Mouse (Mus musculus): ENCODE measurements around the gene Snw1. TPM values are rescaled to one million over a fixed set of nuclear protein-coding genes. Genes with fewer than 3 reads are reported as not detected.
"Not testable (repeated sequence)": the region's sequence is repeated elsewhere in the genome, so short reads cannot be mapped to it uniquely, and the experiment has no call there.

Gene Snw1
- 10 to 100 TPM; 43.7 to 44.7 TPM for total RNA-seq (2021)
- long read RNA-seq, experiment 1, full-length matches to known transcripts, result 47 of 56 reads
- long read RNA-seq, experiment 1, partial matches to known transcripts, result 4 of 56 reads
- long read RNA-seq, experiment 1, other reads (novel, unspliced or antisense), result 5 of 56 reads
- long read RNA-seq, experiment 2, full-length matches to known transcripts, result 60 of 68 reads
- long read RNA-seq, experiment 2, partial matches to known transcripts, result 3 of 68 reads
- long read RNA-seq, experiment 2, other reads (novel, unspliced or antisense), result 5 of 68 reads

DNA sequence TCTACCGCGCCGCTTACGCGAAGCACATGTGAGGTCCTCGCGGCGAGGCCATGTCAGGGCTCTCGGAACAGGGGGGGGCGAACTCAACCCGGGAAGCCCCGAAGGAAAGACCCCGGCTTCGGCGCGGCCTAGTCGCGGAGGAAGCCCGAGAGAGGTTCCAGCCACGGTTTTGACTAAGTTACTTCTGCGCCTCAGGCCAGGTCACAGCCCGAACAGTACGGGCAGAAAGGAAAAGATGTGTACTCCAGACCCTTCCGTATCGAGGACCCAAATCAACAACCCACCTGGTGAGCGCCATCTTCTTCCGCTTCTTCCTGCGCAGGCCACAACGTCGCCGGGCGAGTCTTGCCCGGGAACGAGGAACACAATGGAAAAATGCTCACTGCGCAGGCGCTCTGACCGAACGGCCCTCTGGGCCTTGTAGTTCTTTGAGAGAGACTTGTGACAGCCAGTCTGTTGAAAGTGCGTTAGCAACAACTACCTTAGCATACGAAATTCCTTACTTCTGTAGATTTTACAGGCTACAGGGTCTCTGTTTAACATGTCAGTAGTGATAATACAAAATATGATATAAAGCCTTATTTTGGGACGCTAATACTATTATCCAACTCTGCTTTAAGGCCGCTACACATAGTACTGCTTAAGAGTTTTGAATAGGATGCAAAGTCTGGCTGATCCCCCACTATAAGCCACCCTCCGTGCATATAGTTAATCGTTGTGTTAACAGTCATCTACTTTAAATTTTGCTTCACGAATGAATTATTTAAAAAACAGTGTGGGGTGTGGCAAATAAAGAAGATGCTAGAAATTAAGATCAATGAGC lies at the start of gene Snw1:
Gene Snw1, minus strand, starts transcription at position 311 of the 823 bp plus-strand sequence.
- intact Hi-C loops (cut with DNase I; ENCODE audit: low total_unique reads), result no loop called here

DNA sequence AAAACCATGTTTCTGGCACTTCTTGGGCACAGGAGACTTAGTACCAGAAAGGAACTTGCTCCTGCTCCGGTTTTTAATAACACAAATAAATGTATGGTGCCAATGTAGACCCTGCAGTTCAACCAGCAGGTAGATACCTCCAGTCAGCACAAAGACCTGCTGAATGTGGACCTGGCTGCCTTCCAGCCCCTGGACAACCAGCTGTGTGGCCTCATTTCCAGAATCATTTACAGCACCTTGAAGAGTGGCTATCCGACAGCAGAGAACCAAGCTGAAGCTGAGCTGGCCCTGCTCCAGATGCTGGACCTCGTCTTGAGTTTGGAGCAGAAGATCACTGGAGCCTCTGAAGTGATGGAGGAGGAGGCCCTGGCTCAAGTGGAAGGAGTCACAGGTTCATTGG lies 47.5 kb upstream of the Snw1 start:
- intact Hi-C loops (cut with DNase I; ENCODE audit: low total_unique reads); DNase-seq: not testable (repeated sequence)

More for the DNA sequence above, at the start of gene Snw1:
- DNase-seq, result peak; percentile 94

DNA sequence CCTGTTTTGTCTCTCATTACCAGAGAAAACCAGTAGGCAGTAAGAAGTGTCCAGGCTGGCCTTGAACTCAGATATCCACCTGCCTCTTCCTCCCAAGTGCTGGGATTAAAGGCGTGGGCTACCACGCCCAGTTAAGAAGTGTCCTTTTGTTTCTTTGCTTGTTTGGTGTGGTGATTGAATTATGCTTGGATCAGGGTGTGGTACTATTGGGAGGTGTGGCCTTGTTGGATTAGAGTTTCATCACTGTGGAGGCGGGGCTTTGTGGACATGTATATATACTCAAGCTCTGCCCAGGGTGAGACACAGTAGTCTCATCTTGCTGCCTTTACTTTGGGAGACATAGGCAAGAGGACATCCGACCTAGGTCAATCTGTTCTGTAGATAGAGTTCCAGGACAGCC lies 41.9 kb upstream of the Snw1 start, which contains the start of gene Gm8300:
Gene Gm8300, plus strand, starts transcription at position 301 of the 400 bp plus-strand sequence.
- DNase-seq; intact Hi-C loops (cut with DNase I; ENCODE audit: low total_unique reads): not testable (repeated sequence)

DNA sequence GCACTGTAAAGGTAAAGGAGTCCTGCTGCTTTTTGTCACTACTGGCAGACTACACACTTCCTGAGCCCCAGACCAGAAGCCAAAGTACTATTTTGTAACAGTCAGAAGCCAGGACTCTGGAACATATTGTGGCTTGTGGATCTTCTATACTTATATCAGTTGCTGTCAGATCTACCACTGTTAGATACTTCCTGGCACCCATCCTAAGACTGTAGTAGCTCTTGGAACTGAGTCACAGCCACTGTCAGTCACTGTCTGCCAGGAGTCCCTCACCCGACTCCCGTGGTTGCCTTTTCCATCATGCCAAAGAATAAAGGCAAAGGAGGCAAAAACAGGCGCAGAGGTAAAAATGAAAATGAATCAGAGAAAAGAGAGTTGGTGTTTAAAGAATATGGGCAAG lies 22.3 kb upstream of the Snw1 start, which contains the start of gene Gm5788:
Gene Gm5788, plus strand, starts transcription at position 301 of the 400 bp plus-strand sequence.
- intact Hi-C loops (cut with DNase I; ENCODE audit: low total_unique reads); DNase-seq: not testable (repeated sequence)

DNA sequence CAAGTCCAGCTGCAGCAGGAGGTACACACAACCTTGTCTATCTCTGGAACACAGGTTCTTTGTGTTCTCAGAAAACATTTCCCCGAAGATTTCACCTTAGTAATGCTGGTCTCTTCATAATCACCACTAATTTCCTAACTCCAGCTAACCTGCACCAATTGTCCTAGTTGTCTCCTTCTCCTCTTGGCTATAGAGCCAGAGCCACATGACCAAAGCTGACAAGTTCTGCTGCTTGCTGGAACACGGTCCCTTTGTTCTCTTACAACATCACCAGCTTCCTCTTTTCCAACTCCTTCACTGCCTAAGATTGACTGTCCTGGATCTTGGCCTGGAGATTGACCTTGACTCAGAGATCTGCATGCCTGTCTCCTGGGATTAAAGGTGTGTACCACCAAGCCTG lies 16.6 kb upstream of the Snw1 start:
- DNase-seq; intact Hi-C loops (cut with DNase I; ENCODE audit: low total_unique reads): not testable (repeated sequence)

DNA sequence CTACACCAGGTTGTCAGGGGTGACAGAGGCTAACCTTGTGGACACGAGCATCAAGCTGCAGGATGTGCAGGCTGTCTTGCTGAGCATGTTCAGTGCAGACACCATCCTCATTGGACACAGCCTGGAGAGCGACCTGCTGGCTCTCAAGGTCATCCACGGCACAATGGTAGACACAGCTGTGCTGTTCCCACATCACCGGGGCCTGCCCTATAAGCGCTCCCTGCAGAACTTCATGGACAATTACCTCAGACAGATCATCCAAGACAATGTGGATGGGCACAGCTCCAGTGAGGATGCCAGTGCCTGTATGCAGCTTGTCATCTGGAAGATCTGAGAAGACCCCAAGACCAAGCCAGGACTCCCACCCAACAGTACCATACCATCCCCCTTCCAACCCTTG lies 10.4 kb upstream of the Snw1 start:
- DNase-seq; intact Hi-C loops (cut with DNase I; ENCODE audit: low total_unique reads): not testable (repeated sequence)

DNA sequence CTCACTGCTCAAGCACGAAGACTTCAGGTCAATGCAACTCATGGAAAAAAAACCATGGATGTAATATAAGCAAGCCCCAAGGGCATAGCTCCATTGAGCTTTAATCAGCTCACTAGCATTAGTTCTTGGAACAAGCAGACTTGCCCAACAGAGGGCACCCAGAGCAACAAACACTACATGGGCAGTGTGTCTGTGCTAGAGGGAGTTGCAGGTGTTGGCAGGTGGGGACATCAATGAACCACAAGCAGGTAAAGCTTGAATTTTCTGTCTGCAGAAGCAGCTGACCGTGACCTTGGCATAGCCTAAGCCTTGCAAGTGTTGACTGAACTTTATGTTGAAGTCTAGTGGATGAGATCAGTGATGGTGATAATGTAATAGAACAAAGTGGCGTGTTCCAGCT lies 2.7 kb upstream of the Snw1 start:
- intact Hi-C loops (cut with DNase I; ENCODE audit: low total_unique reads), result no loop called here
- no peak for DNase-seq

DNA sequence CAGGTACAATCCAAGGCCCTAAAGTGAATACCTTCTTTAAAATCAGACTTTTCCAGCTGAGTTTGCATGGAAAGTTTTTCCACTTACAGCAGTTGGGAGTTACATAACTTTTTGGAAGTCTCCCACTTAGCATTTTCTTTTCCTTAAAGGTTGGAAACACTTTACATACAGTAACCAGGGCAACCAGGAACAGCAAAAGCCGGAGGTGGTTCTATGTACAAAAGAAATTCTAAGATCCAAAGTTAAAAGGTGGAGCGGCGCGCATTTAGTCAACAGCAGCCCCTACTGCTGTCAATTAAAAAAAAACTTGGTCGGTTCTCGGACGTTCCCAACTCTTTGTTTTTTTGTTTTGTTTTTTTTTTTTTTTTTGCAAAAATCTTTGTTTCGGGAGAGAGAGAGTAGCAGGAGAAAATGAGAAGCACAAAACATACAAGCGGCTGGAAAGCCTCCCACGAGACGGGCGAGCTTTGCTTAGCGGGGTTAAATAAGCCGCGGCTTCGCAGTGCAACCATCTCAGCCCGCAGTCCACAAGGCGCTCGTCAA lies 582 bp downstream of the Snw1 start:
- DNase-seq, result no peak

DNA sequence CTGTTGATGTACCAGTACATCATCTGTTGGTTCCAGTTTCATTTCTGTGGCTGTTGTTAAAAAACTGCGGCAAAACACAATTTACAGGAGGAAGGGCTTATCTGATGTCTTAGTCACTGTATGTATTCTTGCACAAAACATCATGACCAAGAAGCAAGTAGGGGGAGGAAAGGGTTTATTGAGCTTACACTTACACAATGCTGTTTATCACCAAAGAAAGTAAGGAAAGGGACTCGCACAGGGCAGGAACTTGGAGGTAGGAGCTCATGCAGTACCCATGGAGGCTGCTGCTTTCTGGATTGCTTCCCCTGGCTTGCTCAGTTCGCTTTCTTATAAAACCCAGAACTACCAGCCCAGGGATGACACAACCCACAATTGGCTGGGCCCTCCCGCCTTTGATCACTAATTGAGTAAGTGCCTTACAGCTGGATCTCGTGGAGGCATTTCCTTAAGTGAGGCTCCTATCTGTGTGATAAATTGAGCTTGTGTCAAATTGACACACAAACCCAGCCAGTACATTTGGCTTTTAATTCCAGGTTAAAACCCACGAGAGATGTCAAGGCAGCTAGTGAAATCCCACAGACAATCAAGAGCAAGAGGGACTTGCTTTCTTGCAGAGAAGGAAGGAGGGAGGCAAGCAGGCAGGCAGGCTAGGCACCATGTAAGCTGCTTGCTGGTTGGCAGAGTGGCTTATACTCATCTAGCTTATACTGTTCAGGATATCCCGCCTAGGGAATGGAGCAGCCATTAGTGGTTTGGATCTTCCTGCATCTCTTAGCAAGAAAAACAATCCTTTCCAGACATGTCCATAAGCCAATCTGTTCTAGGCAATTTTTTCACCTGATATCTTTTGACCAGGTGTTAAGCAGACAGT lies 1.6 kb downstream of the Snw1 start:
- no peak for DNase-seq
- intact Hi-C loops (cut with DNase I; ENCODE audit: low total_unique reads), result no loop called here

More for the DNA sequence above, 582 bp downstream of the Snw1 start:
- intact Hi-C loops (cut with DNase I; ENCODE audit: low total_unique reads), result no loop called here

DNA sequence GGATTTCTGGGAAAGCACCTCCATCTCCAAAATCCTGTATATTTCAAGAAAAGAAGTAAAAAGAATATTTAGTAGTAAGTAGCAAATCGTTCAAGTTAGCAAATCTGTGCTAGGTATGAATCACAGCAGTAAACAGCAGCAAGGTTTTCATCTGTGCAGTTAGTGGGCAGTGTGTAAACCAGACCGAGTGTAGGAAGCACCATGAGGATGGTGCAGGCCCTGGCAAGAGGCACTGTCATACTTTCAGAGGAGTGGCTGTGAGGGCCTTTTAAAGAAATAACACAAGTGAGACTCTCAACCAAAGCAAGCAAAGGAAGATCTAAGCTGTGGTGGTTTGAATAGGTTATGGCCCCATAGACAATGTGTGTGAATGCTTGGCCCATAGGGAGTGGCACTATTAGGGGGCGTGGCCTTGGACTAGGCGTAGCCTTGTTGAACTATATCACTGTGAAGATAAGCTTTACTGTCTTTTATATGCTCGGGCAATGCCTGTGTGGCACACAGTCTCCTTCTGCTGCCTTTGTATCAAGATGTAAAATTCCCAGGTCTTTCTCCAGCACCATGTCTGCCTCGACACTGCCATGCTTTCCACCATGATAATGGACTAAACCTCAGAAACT lies 7.3 kb downstream of the Snw1 start:
- no peak for DNase-seq
- intact Hi-C loops (cut with DNase I; ENCODE audit: low total_unique reads), result no loop called here

DNA sequence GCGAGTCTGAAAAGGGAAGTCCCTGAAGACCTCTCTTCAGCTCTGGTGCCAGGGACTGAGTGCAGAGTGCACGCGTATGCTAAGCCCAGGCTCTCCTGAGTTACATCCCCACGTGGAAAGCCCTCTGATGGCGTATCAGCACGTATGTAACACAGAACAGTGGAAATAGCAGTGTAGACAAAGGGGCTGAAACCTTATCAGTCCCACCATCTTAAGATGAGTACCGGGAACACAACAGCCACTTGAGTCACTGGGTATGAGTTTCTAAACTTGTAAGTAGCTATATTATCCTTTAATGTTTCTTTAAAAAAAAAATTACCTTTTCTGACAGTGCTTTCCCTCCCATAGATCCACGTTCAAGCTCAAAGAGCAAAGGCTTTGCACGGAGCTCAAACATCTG lies 22.6 kb downstream of the Snw1 start:
- intact Hi-C loops (cut with DNase I; ENCODE audit: low total_unique reads), result no loop called here
- no peak for DNase-seq

DNA sequence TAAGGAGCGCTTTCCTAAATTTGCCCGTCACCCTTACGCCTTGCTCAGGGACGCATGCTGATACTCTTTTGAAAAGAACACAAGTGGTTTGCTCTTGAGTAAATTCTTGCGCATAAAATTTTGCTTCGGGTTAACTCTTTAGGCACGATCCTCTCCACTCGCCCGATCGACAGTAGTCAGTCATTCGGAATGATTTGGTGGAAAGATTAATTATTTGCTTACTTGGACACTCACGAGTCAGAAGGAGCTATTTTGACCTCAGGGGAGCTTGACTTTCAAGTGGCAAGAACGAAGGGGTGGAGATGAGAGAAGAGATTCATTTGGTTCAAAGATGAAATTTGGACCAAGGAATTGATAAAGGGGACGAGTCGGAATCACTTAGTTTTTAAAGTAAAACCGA lies 27.9 kb downstream of the Snw1 start:
- no peak for DNase-seq
- intact Hi-C loops (cut with DNase I; ENCODE audit: low total_unique reads), result no loop called here

DNA sequence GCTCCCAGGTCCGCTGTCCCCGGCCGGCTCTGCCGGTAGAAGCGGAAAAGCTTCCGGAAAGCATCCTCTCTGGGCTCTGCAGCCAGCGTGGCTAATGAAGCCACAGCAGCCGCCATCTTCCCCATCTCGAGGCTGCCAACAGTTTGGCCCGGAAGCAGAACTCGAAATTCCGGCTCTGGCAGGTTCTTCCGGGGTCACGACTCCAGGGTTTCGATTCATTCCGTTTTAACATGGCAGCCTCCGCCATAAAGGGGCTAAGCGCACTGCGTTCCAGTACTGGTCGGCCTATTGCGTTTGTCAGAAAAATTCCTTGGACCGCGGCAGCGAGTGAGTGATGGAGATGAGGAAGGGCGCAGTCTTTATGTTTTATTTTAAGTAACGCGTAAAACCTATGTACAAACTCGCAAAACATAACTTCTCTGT lies 28.4 kb downstream of the Snw1 start, which contains the start of the genes Slirp and Alkbh1:
Gene Slirp, plus strand, starts transcription at position 197 of the 423 bp plus-strand sequence.
Gene Alkbh1, minus strand, starts transcription at position 318 of the 423 bp plus-strand sequence.
- intact Hi-C loops (cut with DNase I; ENCODE audit: low total_unique reads), result no loop called here
- DNase-seq, result peak; percentile 87

DNA sequence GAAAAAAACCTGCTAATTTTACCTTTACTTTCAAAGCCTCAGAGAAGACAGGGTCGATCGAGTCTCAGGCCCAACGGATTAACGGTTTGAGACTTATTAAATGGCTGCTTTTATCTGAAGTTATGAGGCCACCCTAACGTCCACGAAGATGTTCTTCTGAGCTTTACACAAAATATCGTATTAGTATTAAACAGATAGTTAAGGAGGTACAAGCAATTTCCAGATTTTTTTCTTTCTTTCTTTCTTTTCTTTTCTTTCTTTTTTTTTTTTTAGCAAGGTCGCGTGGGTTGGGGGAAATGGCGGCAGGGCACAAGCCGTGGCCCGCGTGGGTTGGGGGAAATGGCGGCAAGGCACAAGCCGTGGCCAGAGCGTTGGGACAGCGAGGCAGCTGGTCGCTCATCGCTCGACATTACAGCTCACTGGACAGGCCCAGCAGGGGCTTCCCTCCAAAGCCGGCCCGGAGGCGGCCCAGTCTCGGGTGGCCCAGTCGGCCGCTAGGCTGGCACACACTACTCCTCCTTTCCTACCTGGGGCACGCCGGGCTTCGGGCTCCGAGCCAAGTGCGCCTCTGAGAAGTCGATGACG lies 28.9 kb downstream of the Snw1 start:
- intact Hi-C loops (cut with DNase I; ENCODE audit: low total_unique reads), result no loop called here
- DNase-seq, result no peak

DNA sequence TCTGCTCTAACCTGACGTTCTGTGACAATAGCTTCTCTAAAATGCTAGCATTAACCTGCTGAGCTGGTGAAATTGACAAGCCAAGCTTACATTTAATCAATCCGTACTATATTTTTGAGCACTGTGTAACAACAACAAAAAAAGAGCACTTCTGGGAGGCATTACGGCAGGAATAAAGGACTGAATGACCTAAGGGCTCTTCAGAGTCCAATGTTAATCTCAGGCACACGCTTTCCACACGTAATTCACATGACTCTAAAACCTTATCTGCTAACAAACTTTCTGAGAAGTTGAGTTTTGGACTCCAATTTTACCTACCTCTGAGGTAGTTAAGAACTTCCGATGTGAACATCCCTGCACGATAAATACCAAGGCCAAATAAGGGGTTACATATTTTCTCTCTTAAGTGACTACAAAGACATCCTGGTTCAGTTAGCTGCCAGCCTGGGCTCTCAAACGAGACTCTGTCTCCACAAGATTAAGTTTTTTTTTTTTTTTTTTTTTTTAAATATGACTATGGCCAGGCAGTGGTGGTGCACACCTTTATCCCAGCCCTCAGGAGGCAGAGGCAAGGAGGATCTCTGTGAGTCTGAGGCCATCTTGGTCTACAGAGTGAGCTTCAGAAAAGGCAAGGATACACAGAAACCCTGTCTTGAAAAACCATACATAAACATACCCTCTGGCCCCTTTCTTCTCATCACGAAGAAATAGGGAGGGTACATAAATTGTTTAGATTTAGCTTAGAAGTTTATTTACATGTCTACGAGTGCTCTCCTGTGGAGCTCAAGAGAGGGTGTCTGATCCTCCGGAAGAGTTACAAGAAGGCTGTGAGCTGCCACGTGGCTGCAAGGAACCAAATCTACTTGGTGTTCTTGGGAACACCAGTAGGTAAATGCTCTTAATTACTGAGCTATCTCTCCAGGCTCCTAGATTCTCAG lies 29.6 kb downstream of the Snw1 start:
- intact Hi-C loops (cut with DNase I; ENCODE audit: low total_unique reads), result no loop called here

DNA sequence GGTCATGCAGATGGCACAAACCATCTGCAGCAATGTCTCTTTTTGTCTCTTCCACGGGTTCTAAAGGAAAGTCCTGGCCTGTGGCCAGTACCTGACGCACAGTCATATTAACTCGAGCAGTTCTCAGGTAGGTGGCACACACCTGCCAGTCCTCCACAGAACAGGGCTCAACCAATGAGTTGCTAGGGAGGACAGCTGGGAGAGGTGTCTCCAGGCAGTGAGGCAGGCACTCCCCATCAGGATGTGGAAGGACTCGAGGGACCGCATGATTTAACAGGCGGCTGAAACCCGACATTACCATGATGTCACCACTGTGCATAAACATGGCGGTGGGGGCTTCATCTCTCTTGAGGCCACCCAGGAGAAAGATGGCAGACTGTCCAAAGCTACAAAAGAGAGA lies 43.2 kb downstream of the Snw1 start:
- DNase-seq, result no peak
- intact Hi-C loops (cut with DNase I; ENCODE audit: low total_unique reads), result no loop called here

More for the DNA sequence above, 29.6 kb downstream of the Snw1 start:
- no peak for DNase-seq

DNA sequence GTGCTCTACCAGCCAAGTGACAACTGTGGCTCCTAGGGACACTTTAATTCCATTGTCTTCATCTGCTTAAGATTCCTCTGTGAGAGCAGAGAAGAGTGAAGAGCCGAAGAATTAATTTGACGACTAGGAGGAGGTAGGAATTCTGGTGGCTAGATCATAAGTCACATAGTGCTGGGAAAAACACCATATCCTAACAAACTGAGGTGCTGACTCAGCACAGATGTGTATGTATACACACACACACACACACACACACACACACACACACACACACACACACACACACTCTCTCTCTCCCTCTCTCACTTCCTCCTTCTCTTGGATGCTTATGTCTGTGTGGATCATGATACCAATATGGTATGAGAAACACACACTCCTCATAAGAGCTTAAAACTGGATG lies 43.8 kb downstream of the Snw1 start:
- intact Hi-C loops (cut with DNase I; ENCODE audit: low total_unique reads), result no loop called here
- DNase-seq, result no peak

Measured in gastrocnemius, postnatal 14 days (tissue).